In genomic region chr10:117215409-117216131, GRCm38 (mm10) we compare ENCODE assay signal across 21 mouse cellular contexts. TPM values are rescaled to one million over a fixed set of nuclear protein-coding genes. Genes with fewer than 3 reads are reported as not detected.
DNase-seq lines count a peak whose midpoint lies in the region; ATAC-seq and TF ChIP-seq lines count a peak whose summit lies in the region.
"Had no signal": no experiment of that assay in that cellular context is flagged by ENCODE, and none has a peak within 500 bp of the region (broad histone marks: within the 10 kb centered on the region; RNA-seq: fewer than 3 reads in every experiment).

No protein-coding gene starts in this region.

- no peak for TF ChIP-seq POLR2A in bone marrow macrophage, adult 2 months (IDR thresholded peaks at IDR 0.05; ENCODE audit: borderline replicate concordance, low read depth, low read length)

- ATAC-seq in lung, postnatal 0 days: 0 out of 2 replicates have a peak, but pooled peaks have one; percentile 39
- peak; percentile 46 for ATAC-seq in neutrophil, adult 5-6 weeks (ENCODE audit: extremely low read depth, insufficient number of reproducible peaks, low FRiP score, poor library complexity, severe bottlenecking)
- ATAC-seq: forebrain, embryonic 16.5 days had no signal

- no peaks in the 10 kb centered on the region for H3K9me3 ChIP-seq in lung, postnatal 0 days (ENCODE audit: low read length)
- H3K9me3 ChIP-seq: embryonic facial prominence, embryonic 15.5 days; midbrain, embryonic 12.5 days; neural tube, embryonic 12.5 days; stomach, embryonic 15.5 days had no signal

- H3K4me3 ChIP-seq in lung, postnatal 0 days (ENCODE audit: low read depth, low read length): no peak overlapping the region
- H3K4me3 ChIP-seq in bone marrow macrophage, adult 2 months (ENCODE audit: insufficient read depth, low read length): peak overlapping the region; percentile 28
- H3K4me3 ChIP-seq: embryonic facial prominence, embryonic 15.5 days; midbrain, embryonic 12.5 days; neural tube, embryonic 12.5 days; stomach, embryonic 15.5 days had no signal

- peaks cover 27% of the 10 kb centered on the region for H3K36me3 ChIP-seq in lung, postnatal 0 days (ENCODE audit: insufficient read depth, low read length)

- no peaks in the 10 kb centered on the region for H3K27me3 ChIP-seq in lung, postnatal 0 days (replicated peaks; ENCODE audit: insufficient read depth, low read length)
- H3K27me3 ChIP-seq: CH12.LX; embryonic facial prominence, embryonic 15.5 days; midbrain, embryonic 12.5 days; neural tube, embryonic 12.5 days; stomach, embryonic 15.5 days had no signal

- H3K4me2 ChIP-seq in lung, postnatal 0 days (replicated peaks; ENCODE audit: low read depth, low read length): no peak overlapping the region
- H3K4me2 ChIP-seq: embryonic facial prominence, embryonic 15.5 days; midbrain, embryonic 12.5 days; neural tube, embryonic 12.5 days; stomach, embryonic 15.5 days had no signal

- H3K4me1 ChIP-seq in lung, postnatal 0 days (ENCODE audit: insufficient read depth, low read depth, low read length): no peaks in the 10 kb centered on the region
- H3K4me1 ChIP-seq in bone marrow macrophage, adult 2 months (ENCODE audit: control insufficient read depth, insufficient read depth, low read length): peaks cover 28% of the 10 kb centered on the region
- H3K4me1 ChIP-seq: embryonic facial prominence, embryonic 15.5 days; midbrain, embryonic 12.5 days; neural tube, embryonic 12.5 days; stomach, embryonic 15.5 days had no signal

- no peak overlapping the region for H3K9ac ChIP-seq in lung, postnatal 0 days (replicated peaks; ENCODE audit: low read depth)
- H3K9ac ChIP-seq: embryonic facial prominence, embryonic 15.5 days; midbrain, embryonic 12.5 days; neural tube, embryonic 12.5 days; stomach, embryonic 15.5 days had no signal

- DNase-seq in lung, postnatal 0 days (ENCODE audit: low spot score): no peak
- no peak for DNase-seq in lung, postnatal 4 days
- DNase-seq in thymus, postnatal 36 days: peak; percentile 39 to 54
- no peak for DNase-seq in yolk sac, embryonic 10.5 days (ENCODE audit: low spot score)
- no peak for DNase-seq in layer of hippocampus, adult 9-10 months (ENCODE audit: low spot score)
- no peak for DNase-seq in heart, adult 11 months
- DNase-seq: cerebellum, postnatal 36 days; heart, postnatal 4 days; kidney, adult 2 months; retina, postnatal 1 day had no signal

- no peak for TF ChIP-seq CTCF in lung, postnatal 0 days (IDR thresholded peaks at IDR 0.05)
- no peak for TF ChIP-seq CTCF in bone marrow macrophage, adult 2 months (IDR thresholded peaks at IDR 0.05; ENCODE audit: low read depth, low read length)

- 83% methylated on average over 25 of the region's 25 CpGs for WGBS in lung, postnatal 0 days

- no peak for TF ChIP-seq EP300 in lung, postnatal 0 days (IDR thresholded peaks at IDR 0.05)

- no peak overlapping the region for H3K27ac ChIP-seq in lung, postnatal 0 days (ENCODE audit: low read length)
- peak overlapping the region; percentile 80 for H3K27ac ChIP-seq in bone marrow macrophage, adult 2 months (ENCODE audit: insufficient read depth, low read depth, low read length)
- H3K27ac ChIP-seq: embryonic facial prominence, embryonic 15.5 days; midbrain, embryonic 12.5 days; neural tube, embryonic 12.5 days; stomach, embryonic 15.5 days had no signal

RNA-seq across cellular contexts. Expression of gene Yeats4, which starts 8.7 kb away (rescaled TPM):
- polyA plus RNA-seq in lung, postnatal 0 days (2015; fragmentation: Nextera tagmentation; extraction: Ambion mirVana): 49.7 and 52.8 TPM in 2 replicates
- polyA plus RNA-seq in bone marrow macrophage, adult 2 months (2012; ENCODE audit: insufficient read depth, insufficient read length, missing spikeins): 61.0 and 64.0 TPM in 2 replicates
- total RNA-seq in neutrophil, adult 5-6 weeks (2017): 80.4 and 111 TPM in 2 replicates

RNA-seq across cellular contexts. Expression of gene 9530003J23Rik, which starts 22.9 kb away (rescaled TPM):
- 3.3 and 4.1 TPM in 2 replicates for polyA plus RNA-seq in lung, postnatal 0 days (2015; fragmentation: Nextera tagmentation; extraction: Ambion mirVana)
- polyA plus RNA-seq in bone marrow macrophage, adult 2 months (2012; ENCODE audit: insufficient read depth, insufficient read length, missing spikeins): not detected in 2 replicates
- total RNA-seq in neutrophil, adult 5-6 weeks (2017): not detected in 2 replicates
- total RNA-seq: CH12.LX; heart, adult 18-20 months; heart, postnatal 4 days; left cerebral cortex, postnatal 10 days had no signal
- polyA plus RNA-seq: embryonic facial prominence, embryonic 15.5 days; forebrain, embryonic 16.5 days; kidney, adult 2 months; large intestine, adult 2 months; midbrain, embryonic 12.5 days; neural tube, embryonic 12.5 days; stomach, embryonic 15.5 days had no signal

Comparison
In these comparisons a context has a peak if more than half of its experiments do, and no peak if none do; other contexts are left out.
1. DNase-seq: peak in thymus, postnatal 36 days (2 of 2); none in lung, postnatal 0 days (single experiment), lung, postnatal 4 days (0 of 2), yolk sac, embryonic 10.5 days (single experiment), layer of hippocampus, adult 9-10 months (single experiment) and heart, adult 11 months (single experiment).